Mouse (Mus musculus) stomach, postnatal 0 days (tissue): Measurements from ENCODE around the gene Siah2. TPM values are rescaled to one million over a fixed set of nuclear protein-coding genes. Genes with fewer than 3 reads are reported as not detected.
A peak's percentile ranks its signal among the peaks of the same experiment; 100 is the strongest.

Experiments used
- ATAC-seq: fragments of 200-750 bp; cut with Nextera tagmentation; 2 replicates; pipeline ENCODE4 v1.8.0; 2017; ENCODE audit not compliant: low FRiP score, low TSS enrichment
- DNase-seq: peaks from one replicate; pipeline ENCODE4 v3.0.0-alpha.2; 2016; ENCODE audit warnings: low spot score
- H3K27ac ChIP-seq: fragments of 300-500 bp; sonication (generic); replicated peaks from 2 replicates; pipeline ENCODE4 v1.5.1; 2014; ENCODE audit warnings: mild to moderate bottlenecking, control low read depth
- H3K27me3 ChIP-seq: fragments of 300-500 bp; sonication (generic); 2 replicates; pipeline ENCODE4 v1.6.1; 2014; ENCODE audit warnings: low read length; ENCODE audit not compliant: control insufficient read depth, insufficient read depth
- H3K36me3 ChIP-seq: fragments of 300-500 bp; sonication (generic); 2 replicates; pipeline ENCODE4 v1.6.1; 2014; ENCODE audit warnings: low read length, mixed read lengths; ENCODE audit not compliant: control insufficient read depth, insufficient read depth
- H3K4me1 ChIP-seq: fragments of 300-500 bp; sonication (generic); replicated peaks from 2 replicates; pipeline ENCODE4 v1.6.1; 2014; ENCODE audit warnings: antibody characterized with exemption; ENCODE audit not compliant: control insufficient read depth, insufficient read depth
- H3K4me2 ChIP-seq: fragments of 300-500 bp; sonication (generic); replicated peaks from 2 replicates; pipeline ENCODE4 v1.6.1; 2014; ENCODE audit warnings: low read depth, mild to moderate bottlenecking, control low read depth, moderate library complexity
- H3K4me3 ChIP-seq: fragments of 300-500 bp; sonication (generic); 2 replicates; pipeline ENCODE4 v1.5.1; 2014; ENCODE audit warnings: low read depth, low read length, control low read depth
- H3K9ac ChIP-seq: fragments of 300-500 bp; sonication (generic); 2 replicates; pipeline ENCODE4 v1.6.1; 2014; ENCODE audit warnings: mild to moderate bottlenecking, low read length, control low read depth, mixed read lengths
- H3K9me3 ChIP-seq: fragments of 300-500 bp; sonication (generic); 2 replicates; pipeline ENCODE4 v1.6.1; 2016; ENCODE audit warnings: low read length; ENCODE audit not compliant: control insufficient read depth
- CTCF ChIP-seq: IDR thresholded peaks from 2 replicates; pipeline ENCODE4 v1.5.1; 2016; ENCODE audit warnings: antibody characterized with exemption, low read depth, mild to moderate bottlenecking, moderate library complexity
- EP300 ChIP-seq: optimal IDR thresholded peaks from 2 replicates; pipeline ENCODE3; 2016; ENCODE audit warnings: antibody characterized with exemption
- WGBS: fragments of 180-500 bp; shearing (Covaris S2); extraction: QIAGEN DNeasy Blood & Tissue Kit; methylation state at CpG from one replicate; pipeline ENCODE4 v1.1.7; 2014; 5-methylcytosine and 5-hydroxymethylcytosine counted together
- polyA plus RNA-seq: library from polyadenylated mRNA; unstranded; fragments of >200 nt; fragmentation: Nextera tagmentation; extraction: Ambion mirVana; gene quantifications from 2 replicates; pipeline ENCODE4 v1.2.1, GENCODE M21; 2015

The Siah2 gene
- polyA plus RNA-seq, 1 experiment from 2014 or later, result 4.4 TPM

DNA sequence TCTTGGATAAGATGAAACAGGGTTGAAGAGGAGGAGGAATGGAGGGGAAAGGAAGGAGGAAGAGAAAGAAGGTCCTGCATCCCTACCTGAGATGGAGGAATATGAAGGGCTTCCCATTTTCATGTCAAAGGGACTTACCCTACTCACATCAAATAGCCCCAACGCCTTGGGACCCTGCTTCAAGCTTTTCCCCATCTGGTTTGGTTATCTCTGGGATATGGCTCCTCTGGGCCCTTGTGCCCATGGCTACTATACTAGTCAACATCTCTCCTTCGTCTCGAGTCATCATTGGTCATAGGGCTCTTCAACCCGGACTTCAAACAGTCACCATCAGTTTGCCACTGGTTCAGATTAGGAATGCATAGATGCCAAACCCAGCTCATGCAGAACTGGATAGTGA, 35.4 kb upstream of the Siah2 start:
- TF ChIP-seq CTCF (no peak), EP300 (no peak)
- no peak overlapping the region for H3K27ac ChIP-seq
- no peaks in the 10 kb centered on the region for H3K4me1 ChIP-seq
- WGBS, result 82% methylated on average over 4 of the region's 4 CpGs
- H3K27me3 ChIP-seq, result no peaks in the 10 kb centered on the region
- no peak overlapping the region for H3K4me3 ChIP-seq
- no peak overlapping the region for H3K9ac ChIP-seq
- ATAC-seq (no peak), DNase-seq (no peak)
- H3K36me3 ChIP-seq, result no peaks in the 10 kb centered on the region
- no peaks in the 10 kb centered on the region for H3K9me3 ChIP-seq
- H3K4me2 ChIP-seq, result no peak overlapping the region

DNA sequence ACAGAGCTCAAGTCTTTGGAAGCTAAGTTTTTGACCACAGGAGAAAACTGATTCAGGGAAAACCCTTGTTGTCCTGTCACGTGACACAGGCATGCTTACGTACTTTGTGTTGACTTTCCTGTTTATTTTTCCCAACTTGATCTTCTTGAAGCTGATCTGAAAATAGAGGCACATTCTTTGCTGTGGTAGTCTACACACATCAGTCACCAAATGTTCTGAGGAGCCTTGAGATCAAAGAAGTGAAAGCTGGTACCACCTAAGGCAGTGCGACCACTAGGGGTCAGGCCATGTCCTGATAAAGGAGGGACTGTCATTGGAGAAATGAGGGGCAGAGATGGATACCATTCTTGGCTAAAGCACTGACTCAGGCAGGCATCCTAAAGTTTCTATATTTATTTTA, 34.8 kb upstream of the Siah2 start:
- ATAC-seq (no peak), DNase-seq (no peak)
- no peak overlapping the region for H3K4me2 ChIP-seq

DNA sequence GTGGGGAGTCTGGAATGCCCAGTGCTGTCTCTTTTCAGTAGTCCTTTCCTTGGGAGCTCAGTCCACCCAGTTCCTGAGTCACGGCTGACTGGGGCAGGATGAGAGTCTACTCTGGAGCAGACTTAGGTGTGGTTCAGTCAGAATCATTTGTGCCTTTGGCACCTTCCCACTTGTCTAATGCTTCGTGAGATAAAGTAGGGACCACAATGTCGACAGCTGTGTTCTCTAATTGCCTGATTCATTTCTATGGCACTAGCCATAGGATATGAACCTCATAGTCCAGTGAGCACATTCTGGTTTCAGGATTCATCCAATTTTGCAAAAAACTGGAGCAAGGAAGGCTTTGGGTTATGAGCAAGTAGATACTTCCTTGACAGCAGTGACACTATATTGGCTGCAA, 34.2 kb upstream of the Siah2 start:
- Histone ChIP-seq H3K9me3 (no peaks in the 10 kb centered on the region), H3K4me2 (no peak overlapping the region), H3K27me3 (no peaks in the 10 kb centered on the region), H3K36me3 (no peaks in the 10 kb centered on the region), H3K9ac (no peak overlapping the region), H3K27ac (no peak overlapping the region), H3K4me1 (no peaks in the 10 kb centered on the region), H3K4me3 (no peak overlapping the region)
- TF ChIP-seq CTCF (no peak), EP300 (no peak)
- DNase-seq, result no peak
- no peak for ATAC-seq
- 63% methylated on average over 3 of the region's 3 CpGs for WGBS

More for the DNA sequence above, 34.8 kb upstream of the Siah2 start:
- no peaks in the 10 kb centered on the region for H3K36me3 ChIP-seq
- H3K9ac ChIP-seq, result no peak overlapping the region
- no peak overlapping the region for H3K4me3 ChIP-seq
- H3K27ac ChIP-seq, result no peak overlapping the region
- H3K9me3 ChIP-seq, result no peaks in the 10 kb centered on the region
- TF ChIP-seq CTCF, result peak; percentile 67
- no peak for TF ChIP-seq EP300
- no peaks in the 10 kb centered on the region for H3K4me1 ChIP-seq
- WGBS, result 35% methylated on average over 3 of the region's 3 CpGs
- no peaks in the 10 kb centered on the region for H3K27me3 ChIP-seq

DNA sequence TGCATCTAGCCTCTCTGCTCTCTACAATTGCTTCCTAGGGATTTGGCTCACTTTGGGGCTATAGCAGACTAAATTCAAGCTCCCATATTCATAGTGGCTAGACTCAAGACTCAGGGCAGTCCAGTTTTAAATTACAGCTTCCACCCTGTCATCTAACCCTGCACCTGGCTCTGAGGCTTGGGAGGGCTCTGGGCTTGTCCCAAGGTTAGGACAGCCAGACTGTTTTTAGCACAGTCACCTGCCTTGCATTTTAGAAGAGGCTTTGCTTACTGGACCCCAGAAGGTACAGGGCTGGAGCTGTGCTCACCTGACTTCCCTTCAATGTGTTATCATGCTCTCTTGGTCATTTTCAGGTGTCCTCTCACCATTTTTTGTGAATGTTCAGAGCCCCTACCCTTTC, 32.6 kb upstream of the Siah2 start:
- ATAC-seq (no peak), DNase-seq (no peak)
- H3K9me3 ChIP-seq, result no peaks in the 10 kb centered on the region
- H3K27me3 ChIP-seq, result no peaks in the 10 kb centered on the region
- H3K9ac ChIP-seq, result no peak overlapping the region
- H3K36me3 ChIP-seq, result no peaks in the 10 kb centered on the region
- no peak overlapping the region for H3K27ac ChIP-seq
- H3K4me2 ChIP-seq, result no peak overlapping the region
- TF ChIP-seq EP300 (no peak), CTCF (no peak)
- no peaks in the 10 kb centered on the region for H3K4me1 ChIP-seq
- no peak overlapping the region for H3K4me3 ChIP-seq

DNA sequence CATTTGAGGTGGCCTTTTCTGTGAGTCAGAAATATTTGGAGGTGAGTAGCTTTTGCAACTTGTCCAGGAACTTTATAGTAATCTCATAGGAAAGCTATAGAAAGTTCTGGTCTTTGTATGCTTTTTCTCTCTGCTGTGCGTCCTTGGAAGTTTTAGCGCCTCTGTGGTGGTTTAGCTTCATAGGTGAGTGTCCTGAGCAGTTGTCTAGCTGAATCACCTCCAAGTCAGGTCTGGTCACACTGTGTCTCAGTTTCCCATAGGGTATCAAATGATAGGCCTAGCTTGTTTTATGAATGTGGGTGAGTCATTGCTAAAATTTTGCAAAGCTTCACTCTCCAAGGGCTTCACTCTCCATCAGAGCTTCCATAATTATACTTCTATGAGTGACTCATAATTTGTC, 31.5 kb upstream of the Siah2 start:
- Histone ChIP-seq H3K36me3 (no peaks in the 10 kb centered on the region), H3K4me2 (no peak overlapping the region), H3K4me3 (no peak overlapping the region), H3K9ac (no peak overlapping the region), H3K27me3 (no peaks in the 10 kb centered on the region), H3K27ac (no peak overlapping the region), H3K9me3 (no peaks in the 10 kb centered on the region), H3K4me1 (no peaks in the 10 kb centered on the region)
- no peak for TF ChIP-seq CTCF
- no peak for TF ChIP-seq EP300
- DNase-seq (no peak), ATAC-seq (no peak)
- WGBS, result 90% methylated on average over 2 of the region's 2 CpGs

DNA sequence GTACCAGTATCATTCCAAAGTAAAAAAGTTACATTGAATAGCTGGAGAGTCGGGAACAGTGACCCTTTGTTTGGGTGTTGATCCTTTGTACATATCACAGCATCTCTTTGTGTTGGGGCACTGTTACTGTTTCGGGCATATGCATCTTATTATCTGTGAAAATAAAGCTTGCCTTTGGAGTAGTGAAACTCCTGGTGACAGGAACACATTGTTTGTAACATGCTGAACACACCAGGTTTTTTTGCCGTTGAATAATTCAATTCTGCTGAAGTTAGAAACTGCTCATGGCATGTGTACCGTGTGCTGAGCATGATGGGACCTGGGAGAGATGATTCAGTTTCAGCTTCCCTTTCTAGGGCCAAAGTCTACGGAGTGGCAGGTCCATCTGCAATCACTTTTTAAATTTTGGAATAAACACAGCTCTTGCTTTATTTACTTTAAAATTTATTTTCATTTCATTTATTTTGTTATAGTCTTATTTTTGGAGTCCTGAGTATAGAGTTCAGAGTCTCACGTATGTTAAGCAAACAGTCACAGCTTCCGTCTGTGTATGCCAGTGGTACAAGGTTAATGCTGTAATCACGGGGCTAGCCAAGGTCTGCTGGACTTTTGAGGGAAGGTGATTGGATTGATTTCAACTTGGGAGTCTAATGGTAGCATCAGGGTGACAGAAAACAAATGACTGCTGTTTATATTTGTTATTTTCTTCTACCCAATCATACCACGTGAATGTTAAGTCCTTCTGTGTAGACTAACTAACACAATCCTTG, 27.4 kb upstream of the Siah2 start:
- DNase-seq (no peak), ATAC-seq (no peak)
- Histone ChIP-seq H3K36me3 (no peaks in the 10 kb centered on the region), H3K4me1 (no peaks in the 10 kb centered on the region), H3K4me2 (no peak overlapping the region), H3K27me3 (no peaks in the 10 kb centered on the region), H3K27ac (no peak overlapping the region), H3K4me3 (no peak overlapping the region), H3K9ac (no peak overlapping the region), H3K9me3 (no peaks in the 10 kb centered on the region)
- TF ChIP-seq EP300 (no peak), CTCF (no peak)
- WGBS, result 72% methylated on average over 9 of the region's 9 CpGs
